Mouse (Mus musculus) intestine, postnatal 0 days (tissue): ENCODE data around the gene Mybl2. TPM values are rescaled to one million over a fixed set of nuclear protein-coding genes. Genes with fewer than 3 reads are reported as not detected.

Experiments used
- ATAC-seq: fragments of 200-750 bp; cut with Nextera tagmentation; 2 replicates; pipeline ENCODE4 v1.8.0; 2017; ENCODE audit warnings: mild to moderate bottlenecking, moderate TSS enrichment, moderate library complexity
- H3K27ac ChIP-seq: fragments of 300-500 bp; sonication (generic); 2 replicates; pipeline ENCODE4 v1.5.1; 2014; ENCODE audit warnings: mild to moderate bottlenecking, low read depth, low read length, moderate library complexity
- H3K27me3 ChIP-seq: fragments of 300-500 bp; sonication (generic); replicated peaks from 2 replicates; pipeline ENCODE4 v1.6.1; 2014; ENCODE audit warnings: low read length, mixed read lengths; ENCODE audit not compliant: control insufficient read depth, insufficient read depth
- H3K36me3 ChIP-seq: fragments of 300-500 bp; sonication (generic); 2 replicates; pipeline ENCODE4 v1.6.1; 2014; ENCODE audit warnings: mild to moderate bottlenecking, moderate library complexity; ENCODE audit not compliant: control insufficient read depth, insufficient read depth
- H3K4me1 ChIP-seq: fragments of 300-500 bp; sonication (generic); replicated peaks from 2 replicates; pipeline ENCODE4 v1.6.1; 2014; ENCODE audit warnings: antibody characterized with exemption, low read length, mixed read lengths; ENCODE audit not compliant: control insufficient read depth, insufficient read depth
- H3K4me2 ChIP-seq: fragments of 300-500 bp; sonication (generic); replicated peaks from 2 replicates; pipeline ENCODE4 v1.6.1; 2014; ENCODE audit warnings: low read depth, mild to moderate bottlenecking, moderate library complexity
- H3K4me3 ChIP-seq: fragments of 300-500 bp; sonication (generic); 2 replicates; pipeline ENCODE4 v1.5.1; 2014; ENCODE audit warnings: low read depth, low read length
- H3K9ac ChIP-seq: fragments of 300-500 bp; sonication (generic); 2 replicates; pipeline ENCODE4 v1.6.1; 2014; ENCODE audit warnings: mild to moderate bottlenecking, low read depth, low read length
- H3K9me3 ChIP-seq: fragments of 300-500 bp; sonication (generic); 2 replicates; pipeline ENCODE4 v1.6.1; 2016; ENCODE audit warnings: mixed run types; ENCODE audit not compliant: control insufficient read depth
- CTCF ChIP-seq: sonication (generic); IDR thresholded peaks from 2 replicates; pipeline ENCODE4 v1.5.1; 2016; ENCODE audit warnings: low read depth, mild to moderate bottlenecking, control low read depth, antibody characterized with exemption, moderate library complexity
- WGBS: fragments of 180-500 bp; shearing (Covaris S2); extraction: QIAGEN DNeasy Blood & Tissue Kit; methylation state at CpG from one replicate; pipeline ENCODE4 v1.1.7; 2014; 5-methylcytosine and 5-hydroxymethylcytosine counted together
- polyA plus RNA-seq: library from polyadenylated mRNA; unstranded; fragments of >200 nt; fragmentation: Nextera tagmentation; extraction: Ambion mirVana; gene quantifications from 2 replicates; pipeline ENCODE4 v1.2.1, GENCODE M21; 2015

The Mybl2 gene
- polyA plus RNA-seq, 1 experiment from 2014 or later = 5.1 TPM

DNA sequence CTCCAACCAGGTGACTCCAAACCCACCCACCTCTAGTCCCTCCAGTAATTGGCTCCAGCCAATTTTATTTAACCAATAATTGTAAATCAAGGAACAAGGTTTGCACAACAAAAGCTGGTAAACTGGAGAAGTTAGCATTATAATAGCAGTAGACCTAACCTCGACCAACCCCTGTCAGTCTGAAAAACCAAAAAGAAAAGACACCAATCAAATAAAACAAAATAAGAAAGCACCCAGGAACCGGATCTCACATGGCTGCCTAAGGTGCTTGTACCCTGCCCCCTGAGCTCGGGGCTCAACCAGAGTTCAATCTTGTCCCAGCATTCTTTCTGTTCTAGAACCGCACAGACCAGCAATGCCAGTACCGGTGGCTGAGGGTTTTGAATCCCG, 7.6 kb downstream of the Mybl2 start:
- no peaks in the 10 kb centered on the region for H3K4me1 ChIP-seq
- peaks cover 15% of the 10 kb centered on the region for H3K36me3 ChIP-seq
- ATAC-seq = no peak
- no peak overlapping the region for H3K27ac ChIP-seq
- no peak overlapping the region for H3K4me2 ChIP-seq
- no peak overlapping the region for H3K4me3 ChIP-seq
- no peak overlapping the region for H3K9ac ChIP-seq
- TF ChIP-seq CTCF = no peak
- H3K9me3 ChIP-seq = no peaks in the 10 kb centered on the region
- 86% methylated on average over 6 of the region's 6 CpGs for WGBS
- no peaks in the 10 kb centered on the region for H3K27me3 ChIP-seq

DNA sequence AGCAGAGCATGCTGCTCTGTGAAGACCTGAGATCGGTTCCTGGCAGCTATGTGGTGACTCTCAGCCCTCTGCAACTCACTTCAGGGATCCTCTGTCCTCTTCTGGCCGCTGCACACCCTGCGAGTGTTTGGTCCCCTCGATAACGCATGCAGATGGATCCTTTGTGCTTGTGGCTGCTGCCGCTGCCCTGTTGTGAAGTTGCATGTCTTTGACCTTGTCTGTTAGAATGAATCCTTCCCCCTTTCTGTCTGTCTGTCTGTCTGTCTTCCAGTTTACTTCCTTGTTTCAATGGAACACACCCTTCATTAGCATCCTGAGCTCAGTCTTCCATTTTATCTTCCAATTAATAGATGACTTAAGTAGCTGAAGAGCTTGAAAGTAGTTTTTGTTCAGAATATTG, 11.8 kb downstream of the Mybl2 start:
- no peak overlapping the region for H3K4me2 ChIP-seq
- WGBS = 92% methylated on average over 6 of the region's 6 CpGs
- H3K4me3 ChIP-seq = no peak overlapping the region
- no peak for TF ChIP-seq CTCF
- H3K36me3 ChIP-seq = peaks cover 21% of the 10 kb centered on the region
- no peak overlapping the region for H3K27ac ChIP-seq
- no peak for ATAC-seq
- no peak overlapping the region for H3K9ac ChIP-seq
- no peaks in the 10 kb centered on the region for H3K4me1 ChIP-seq
- no peaks in the 10 kb centered on the region for H3K27me3 ChIP-seq
- H3K9me3 ChIP-seq = no peaks in the 10 kb centered on the region

DNA sequence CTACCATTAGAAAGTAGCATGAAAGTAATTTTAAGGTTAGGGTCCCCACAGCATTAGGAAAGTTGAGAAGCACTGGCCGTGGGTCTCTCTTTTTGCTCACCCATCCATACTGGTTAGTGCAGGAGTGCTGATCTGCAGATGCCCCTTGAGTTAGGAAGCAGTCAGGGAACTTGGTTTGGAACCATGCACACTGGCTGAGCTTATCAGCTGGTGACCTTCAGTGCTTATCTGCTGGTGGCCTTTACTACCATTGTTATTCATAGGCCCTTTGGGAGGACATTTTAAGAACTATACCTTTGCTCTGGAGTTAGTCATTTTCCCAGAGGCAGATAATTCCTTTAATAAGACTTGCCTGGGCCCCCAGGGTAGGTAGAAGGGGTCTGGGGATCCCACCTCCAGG, 12.7 kb downstream of the Mybl2 start:
- TF ChIP-seq CTCF = no peak
- WGBS = 93% methylated on average over 1 of the region's 1 CpGs
- H3K9ac ChIP-seq = no peak overlapping the region
- no peak overlapping the region for H3K4me3 ChIP-seq
- no peak for ATAC-seq
- no peak overlapping the region for H3K27ac ChIP-seq
- H3K4me1 ChIP-seq = 0 out of 2 replicates have a peak, but pooled peaks cover 2% of the 10 kb centered on the region
- no peak overlapping the region for H3K4me2 ChIP-seq
- H3K27me3 ChIP-seq = no peaks in the 10 kb centered on the region
- peaks cover 21% of the 10 kb centered on the region for H3K36me3 ChIP-seq
- H3K9me3 ChIP-seq = no peaks in the 10 kb centered on the region

DNA sequence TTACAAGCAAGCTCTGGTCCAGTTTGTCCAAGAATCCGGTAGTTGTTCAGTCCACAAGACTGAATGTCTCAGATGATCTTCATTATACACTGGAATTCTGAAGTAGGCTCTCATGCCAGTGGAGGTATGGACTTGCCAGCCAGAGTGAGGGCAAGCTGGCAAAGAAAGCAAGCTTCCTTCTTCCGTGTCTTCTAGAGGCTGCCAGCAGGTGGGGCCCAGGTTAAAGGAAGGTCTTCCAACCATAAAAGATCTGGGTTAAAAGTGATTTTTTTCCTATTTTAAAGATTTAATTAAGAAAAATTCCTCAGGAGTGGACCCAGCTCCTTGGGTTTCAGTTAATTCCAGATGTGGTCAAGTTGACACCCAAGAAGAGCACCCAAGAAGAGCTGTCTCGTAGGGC, 15.7 kb downstream of the Mybl2 start:
- peaks cover 17% of the 10 kb centered on the region; the same call in 1 of the 2 replicates for H3K36me3 ChIP-seq
- no peak overlapping the region for H3K9ac ChIP-seq
- H3K27ac ChIP-seq = no peak overlapping the region
- no peak overlapping the region for H3K4me2 ChIP-seq
- 79% methylated on average over 3 of the region's 3 CpGs for WGBS
- no peaks in the 10 kb centered on the region for H3K27me3 ChIP-seq
- no peaks in the 10 kb centered on the region for H3K9me3 ChIP-seq
- H3K4me3 ChIP-seq = no peak overlapping the region
- peak; percentile 51 for TF ChIP-seq CTCF
- no peak for ATAC-seq
- 0 out of 2 replicates have a peak, but pooled peaks cover 6% of the 10 kb centered on the region for H3K4me1 ChIP-seq

DNA sequence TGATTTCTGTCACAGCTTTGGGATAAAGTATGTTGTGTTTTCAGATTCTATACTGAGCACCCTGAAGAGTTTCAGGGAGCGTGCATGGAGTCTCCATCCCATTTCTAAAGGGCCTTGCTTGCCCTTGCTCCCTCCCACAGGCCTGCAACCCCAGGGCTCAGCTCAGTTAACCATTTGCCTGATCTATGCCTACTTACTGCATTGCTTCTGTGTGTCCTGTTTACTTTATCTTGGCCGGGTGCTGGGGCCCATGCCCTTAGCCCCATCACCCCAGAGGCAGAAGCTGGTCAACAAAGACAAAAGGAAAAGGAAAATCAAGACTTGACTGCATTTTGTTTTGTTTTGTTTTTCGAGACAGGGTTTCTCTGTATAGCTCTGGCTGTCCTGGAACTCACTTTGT, 17.1 kb downstream of the Mybl2 start:
- Histone ChIP-seq H3K36me3 (peaks cover 17% of the 10 kb centered on the region; the same call in 1 of the 2 replicates), H3K4me3 (no peak overlapping the region), H3K4me2 (no peak overlapping the region), H3K4me1 (0 out of 2 replicates have a peak, but pooled peaks cover 6% of the 10 kb centered on the region), H3K9ac (no peak overlapping the region), H3K27me3 (no peaks in the 10 kb centered on the region), H3K27ac (no peak overlapping the region), H3K9me3 (no peaks in the 10 kb centered on the region)
- TF ChIP-seq CTCF = no peak
- WGBS = 61% methylated on average over 3 of the region's 3 CpGs
- no peak for ATAC-seq

DNA sequence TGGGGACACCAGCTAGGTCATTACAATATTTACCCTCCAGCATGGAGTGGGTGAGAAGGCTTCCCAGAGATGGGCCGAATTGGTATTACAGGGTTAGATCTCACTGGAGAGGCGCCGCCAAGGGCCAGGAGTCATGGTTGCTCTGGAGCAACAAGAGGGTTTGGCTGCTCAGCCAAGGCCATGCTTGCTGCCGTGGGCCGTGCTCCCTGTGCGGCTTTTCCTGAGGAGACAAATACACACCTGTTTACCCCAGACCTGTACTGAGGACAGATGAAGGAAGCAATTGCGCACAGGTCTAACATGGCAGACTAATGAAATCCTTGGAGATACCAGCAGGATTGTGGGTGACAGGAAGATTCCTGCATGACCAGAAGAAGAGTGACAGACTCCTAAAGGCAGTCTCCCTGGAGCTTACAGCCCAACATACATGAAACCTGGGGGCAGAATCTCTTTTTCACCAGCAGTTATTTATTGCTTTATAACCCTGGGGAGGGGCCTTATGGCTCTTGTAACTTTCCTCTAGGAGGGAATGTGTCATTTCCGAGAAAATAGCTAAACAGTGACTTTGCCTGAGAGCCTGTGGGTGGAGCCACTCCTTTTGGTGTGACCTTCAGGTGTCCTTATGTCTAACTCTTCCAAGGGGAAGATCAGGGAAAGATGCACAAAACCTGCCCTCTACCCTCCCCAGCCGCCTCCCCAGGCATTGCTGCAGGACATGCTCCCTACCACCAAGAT, 18.7 kb downstream of the Mybl2 start:
- H3K9me3 ChIP-seq = no peaks in the 10 kb centered on the region
- H3K4me3 ChIP-seq = no peak overlapping the region
- peaks cover 20% of the 10 kb centered on the region for H3K36me3 ChIP-seq
- peak overlapping the region; percentile 24 for H3K4me2 ChIP-seq
- no peaks in the 10 kb centered on the region for H3K27me3 ChIP-seq
- H3K9ac ChIP-seq = no peak overlapping the region
- peak; percentile 17 for TF ChIP-seq CTCF
- 0 out of 2 replicates have a peak, but pooled peaks cover 6% of the 10 kb centered on the region for H3K4me1 ChIP-seq
- H3K27ac ChIP-seq = peak overlapping the region; percentile 50; the same call in 1 of the 2 replicates
- ATAC-seq = peak; percentile 85
- WGBS = 45% methylated on average over 9 of the region's 9 CpGs
